Mouse (Mus musculus) kidney, adult 2 months (tissue): ENCODE results near the gene Pik3cg.

Source experiments
- CTCF ChIP-seq: fragments of 200-500 bp; conservative IDR thresholded peaks from 2 replicates; pipeline ENCODE4 v1.5.1; 2011; ENCODE audit warnings: low read depth, mild to moderate bottlenecking, control low read depth, low read length, moderate library complexity, mixed read lengths; ENCODE audit not compliant: insufficient read depth, insufficient read length
- POLR2A ChIP-seq: fragments of 200-500 bp; IDR thresholded peaks from one replicate; pipeline ENCODE4 v1.6.1; 2011; ENCODE audit warnings: low read depth, low read length, control low read depth

- TF ChIP-seq POLR2A = no peak
- no peak for TF ChIP-seq CTCF
Observed at GRCm38 (mm10) chr12:32143151-32143550, 65.3 kb downstream of the Pik3cg start.
